In genomic region chr9:65848154-65848553, GRCm38 (mm10) we compare ENCODE assay signal across 12 mouse cellular contexts. TPM values are rescaled to one million over a fixed set of nuclear protein-coding genes. Genes with fewer than 3 reads are reported as not detected.
A peak's percentile ranks its signal among the peaks of the same experiment; 100 is the strongest.
DNase-seq lines count a peak whose midpoint lies in the region; ATAC-seq and TF ChIP-seq lines count a peak whose summit lies in the region.
"Had no signal": no experiment of that assay in that cellular context is flagged by ENCODE, and none has a peak within 500 bp of the region (broad histone marks: within the 10 kb centered on the region; RNA-seq: fewer than 3 reads in every experiment).

No protein-coding gene starts in this region.

- no peak overlapping the region for H3K9ac ChIP-seq in limb, embryonic 13.5 days
- no peak overlapping the region for H3K9ac ChIP-seq in stomach, postnatal 0 days (ENCODE audit: low read length)
- H3K9ac ChIP-seq: intestine, embryonic 15.5 days had no signal

- H3K27ac ChIP-seq in limb, embryonic 13.5 days: peak overlapping the region; percentile 23; the same call in 1 of the 2 replicates
- no peak overlapping the region for H3K27ac ChIP-seq in limb, embryonic 10.5 days
- H3K27ac ChIP-seq in stomach, postnatal 0 days (replicated peaks): no peak overlapping the region
- H3K27ac ChIP-seq: intestine, embryonic 15.5 days had no signal

- peak; percentile 27 for DNase-seq in gastrocnemius, postnatal 14 days
- DNase-seq in gastrocnemius, postnatal 36 days: no peak
- DNase-seq in limb, embryonic 10.5 days (ENCODE audit: low spot score): no peak
- DNase-seq in MEL-GATA-1-ER (ENCODE audit: extremely low read depth, low read depth): peak; percentile 56
- DNase-seq in heart, postnatal 25 days (ENCODE audit: low spot score): peak; percentile 3
- DNase-seq in B cell, adult 2 months: no peak
- DNase-seq in stomach, postnatal 0 days (ENCODE audit: low spot score): no peak
- DNase-seq: midbrain, embryonic 14.5 days; right cerebral cortex, adult 18-20 months had no signal

- H3K4me1 ChIP-seq in limb, embryonic 13.5 days: peaks cover 8% of the 10 kb centered on the region
- H3K4me1 ChIP-seq in limb, embryonic 10.5 days: no peaks in the 10 kb centered on the region
- H3K4me1 ChIP-seq in stomach, postnatal 0 days (replicated peaks; ENCODE audit: control insufficient read depth, insufficient read depth): no peaks in the 10 kb centered on the region
- H3K4me1 ChIP-seq: intestine, embryonic 15.5 days had no signal

- no peak for TF ChIP-seq CTCF in stomach, postnatal 0 days (IDR thresholded peaks at IDR 0.05; ENCODE audit: low read depth)

- H3K9me3 ChIP-seq in limb, embryonic 13.5 days: no peaks in the 10 kb centered on the region
- H3K9me3 ChIP-seq in limb, embryonic 10.5 days (replicated peaks): no peaks in the 10 kb centered on the region
- H3K9me3 ChIP-seq in stomach, postnatal 0 days (ENCODE audit: control insufficient read depth, low read length): no peaks in the 10 kb centered on the region
- H3K9me3 ChIP-seq: intestine, embryonic 15.5 days had no signal

- TF ChIP-seq EP300 in stomach, postnatal 0 days (optimal IDR thresholded peaks at IDR 0.05): no peak

- no peak overlapping the region for H3K4me2 ChIP-seq in limb, embryonic 13.5 days (replicated peaks)
- H3K4me2 ChIP-seq in stomach, postnatal 0 days (replicated peaks; ENCODE audit: low read depth): no peak overlapping the region
- H3K4me2 ChIP-seq: intestine, embryonic 15.5 days had no signal

- H3K27me3 ChIP-seq in limb, embryonic 13.5 days: no peaks in the 10 kb centered on the region
- no peaks in the 10 kb centered on the region for H3K27me3 ChIP-seq in limb, embryonic 10.5 days (ENCODE audit: low read depth, poor library complexity, severe bottlenecking)
- no peaks in the 10 kb centered on the region for H3K27me3 ChIP-seq in stomach, postnatal 0 days (ENCODE audit: control insufficient read depth, insufficient read depth, low read length)
- H3K27me3 ChIP-seq: intestine, embryonic 15.5 days had no signal

- no peak for ATAC-seq in limb, embryonic 13.5 days (ENCODE audit: low FRiP score, low read depth)
- no peak for ATAC-seq in stomach, postnatal 0 days (ENCODE audit: low FRiP score, low TSS enrichment)
- ATAC-seq: intestine, embryonic 15.5 days had no signal

- H3K4me3 ChIP-seq in limb, embryonic 13.5 days: no peak overlapping the region
- H3K4me3 ChIP-seq in limb, embryonic 10.5 days: no peak overlapping the region
- H3K4me3 ChIP-seq in stomach, postnatal 0 days (ENCODE audit: low read depth, low read length): no peak overlapping the region
- H3K4me3 ChIP-seq: intestine, embryonic 15.5 days had no signal

- intact Hi-C loops in gastrocnemius, postnatal 14 days (cut with DNase I; ENCODE audit: low total_unique reads): no loop called here
- intact Hi-C loops in gastrocnemius, postnatal 36 days (cut with DNase I): loop anchor here (5.0 kb wide), 1 partner anchor 246 kb away; no protein-coding TSS in a partner anchor
- intact Hi-C loops in heart, postnatal 25 days (cut with DNase I): loop anchor here (2.0 kb wide), 2 partner anchors 183 to 243 kb away; no protein-coding TSS in a partner anchor

- peaks cover 32% of the 10 kb centered on the region for H3K36me3 ChIP-seq in limb, embryonic 13.5 days
- H3K36me3 ChIP-seq in limb, embryonic 10.5 days: peaks cover 28% of the 10 kb centered on the region
- peaks cover 6% of the 10 kb centered on the region; the same call in 1 of the 2 replicates for H3K36me3 ChIP-seq in stomach, postnatal 0 days (ENCODE audit: control insufficient read depth, insufficient read depth, low read length)
- H3K36me3 ChIP-seq: intestine, embryonic 15.5 days had no signal

RNA-seq across cellular contexts. Expression of gene Zfp609, which starts 20.8 kb away (rescaled TPM):
- 10 to 100 TPM; 15.8 to 18.8 TPM for total RNA-seq in gastrocnemius, postnatal 14 days (2021)
- total RNA-seq in gastrocnemius, postnatal 36 days (2021): 10 to 100 TPM; 16.3 to 17.8 TPM
- 7.2 and 8.1 TPM in 2 replicates for polyA plus RNA-seq in limb, embryonic 13.5 days (2015; fragmentation: Nextera tagmentation; extraction: Ambion mirVana)
- 7.5 and 7.6 TPM in 2 replicates for polyA plus RNA-seq in limb, embryonic 10.5 days (2016; fragmentation: Nextera tagmentation; extraction: Ambion mirVana)
- total RNA-seq in heart, postnatal 25 days (2021): 10 to 100 TPM; 23.2 to 28.0 TPM
- 2.4 and 2.7 TPM in 2 replicates for polyA plus RNA-seq in stomach, postnatal 0 days (2015; fragmentation: Nextera tagmentation; extraction: Ambion mirVana)

RNA-seq across cellular contexts. Expression of gene Pclaf, which starts 41.9 kb away (rescaled TPM):
- 1 to 10 TPM; 4.0 to 4.3 TPM for total RNA-seq in gastrocnemius, postnatal 14 days (2021)
- total RNA-seq in gastrocnemius, postnatal 36 days (2021): under 1 TPM; 0.44 to 0.79 TPM
- polyA plus RNA-seq in limb, embryonic 13.5 days (2015; fragmentation: Nextera tagmentation; extraction: Ambion mirVana): 207 and 211 TPM in 2 replicates
- 338 and 354 TPM in 2 replicates for polyA plus RNA-seq in limb, embryonic 10.5 days (2016; fragmentation: Nextera tagmentation; extraction: Ambion mirVana)
- under 1 TPM; 0.81 to 0.84 TPM for total RNA-seq in heart, postnatal 25 days (2021)
- 37.5 and 48.6 TPM in 2 replicates for polyA plus RNA-seq in stomach, postnatal 0 days (2015; fragmentation: Nextera tagmentation; extraction: Ambion mirVana)
- total RNA-seq: gastrocnemius, adult 18-20 months had no signal

Comparison
In these comparisons a context has a peak if more than half of its experiments do, and no peak if none do; other contexts are left out.
1. DNase-seq: peak in gastrocnemius, postnatal 14 days (single experiment), MEL-GATA-1-ER (single experiment) and heart, postnatal 25 days (single experiment); none in gastrocnemius, postnatal 36 days (0 of 2), limb, embryonic 10.5 days (single experiment), B cell, adult 2 months (0 of 2) and stomach, postnatal 0 days (single experiment).